Mouse (Mus musculus) erythroblast, embryonic 14.5 days (primary cell): ENCODE results near the gene Plg. TPM values are rescaled to one million over a fixed set of nuclear protein-coding genes. Genes with fewer than 3 reads are reported as not detected.

Experiments
- H3K27me3 ChIP-seq: 2 replicates; pipeline ENCODE4 v1.6.1; 2012; ENCODE audit warnings: inconsistent platforms; ENCODE audit not compliant: control insufficient read depth
- H3K36me3 ChIP-seq: 2 replicates; pipeline ENCODE4 v1.6.1; 2012; ENCODE audit warnings: mild to moderate bottlenecking, inconsistent platforms; ENCODE audit not compliant: control insufficient read depth
- H3K4me1 ChIP-seq: 2 replicates; pipeline ENCODE4 v1.6.1; 2012; ENCODE audit warnings: inconsistent platforms; ENCODE audit not compliant: control insufficient read depth
- H3K4me3 ChIP-seq: replicated peaks from 2 replicates; pipeline ENCODE3; 2012; ENCODE audit warnings: moderate library complexity, mild to moderate bottlenecking, inconsistent platforms
- H3K9me3 ChIP-seq: 2 replicates; pipeline ENCODE4 v1.6.1; 2012; ENCODE audit warnings: low read length, inconsistent platforms, mixed read lengths; ENCODE audit not compliant: control insufficient read depth
- GATA1 ChIP-seq: IDR thresholded peaks from 2 replicates; pipeline ENCODE4 v1.6.1; 2012; ENCODE audit warnings: low read length, inconsistent platforms, mixed read lengths
- TAL1 ChIP-seq: IDR thresholded peaks from 3 replicates; pipeline ENCODE4 v1.6.1; 2012; ENCODE audit warnings: low read length, inconsistent platforms, mixed read lengths
- polyA plus RNA-seq: library from polyadenylated mRNA; stranded (reverse); fragments of >175 nt; gene quantifications from 2 replicates; pipeline ENCODE4 v1.2.3, GENCODE M21; 2012

Plg gene
- polyA plus RNA-seq, 1 experiment, result 0.27 TPM

GRCm38 (mm10) chr17:12431707-12432106 is 53.3 kb downstream of the Plg start:
- peaks cover 4% of the 10 kb centered on the region for H3K4me1 ChIP-seq
- H3K4me3 ChIP-seq, result no peak overlapping the region
- H3K36me3 ChIP-seq, result no peaks in the 10 kb centered on the region
- TF ChIP-seq TAL1, result no peak
- TF ChIP-seq GATA1, result no peak
- no peaks in the 10 kb centered on the region for H3K27me3 ChIP-seq
- H3K9me3 ChIP-seq, result no peaks in the 10 kb centered on the region

DNA sequence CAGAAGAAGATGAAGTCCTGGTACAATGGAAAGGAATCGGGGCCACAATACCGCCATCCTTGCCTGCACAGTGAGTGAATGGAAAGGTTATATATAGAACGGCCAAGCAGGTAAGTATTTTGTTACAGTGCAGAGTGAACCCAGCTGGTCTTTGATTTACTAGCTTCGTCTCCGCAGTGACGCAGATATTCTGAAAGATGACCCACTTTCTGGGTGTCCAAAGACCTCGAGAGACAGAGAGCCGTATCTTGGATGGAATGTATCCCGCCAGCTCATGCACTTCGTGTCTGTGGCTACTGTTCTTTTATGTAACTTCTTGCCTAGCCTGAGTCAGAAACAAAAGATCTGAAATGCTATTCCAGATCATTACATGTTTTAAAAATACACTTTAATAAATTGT is 59.4 kb downstream of the Plg start:
- peaks cover 3% of the 10 kb centered on the region for H3K9me3 ChIP-seq
- H3K27me3 ChIP-seq, result no peaks in the 10 kb centered on the region
- no peak for TF ChIP-seq TAL1
- TF ChIP-seq GATA1, result no peak
- H3K36me3 ChIP-seq, result no peaks in the 10 kb centered on the region
- no peak overlapping the region for H3K4me3 ChIP-seq
- no peaks in the 10 kb centered on the region for H3K4me1 ChIP-seq

- no peaks in the 10 kb centered on the region for H3K27me3 ChIP-seq
Observed at GRCm38 (mm10) chr17:12444561-12444960, 66.2 kb downstream of the Plg start.

DNA sequence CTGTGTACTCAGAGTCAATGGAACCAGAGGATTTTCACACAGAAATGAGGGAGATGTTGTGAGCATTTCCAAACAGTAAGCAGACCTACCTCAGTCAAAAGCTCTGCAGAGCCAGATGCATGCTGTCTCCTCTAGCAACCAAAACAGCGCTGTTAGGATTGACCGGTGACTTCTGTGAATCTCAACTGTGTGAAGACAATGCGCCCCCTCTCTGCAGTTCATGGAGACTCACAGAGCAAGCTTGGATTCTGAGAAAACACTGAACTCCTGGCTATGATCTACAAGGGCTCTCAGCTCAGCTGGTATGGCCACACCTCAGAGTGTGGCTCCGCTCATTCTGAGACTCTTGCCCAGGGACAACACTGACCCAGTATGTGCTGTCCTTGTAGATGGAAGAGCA is 72.8 kb downstream of the Plg start:
- H3K9me3 ChIP-seq, result no peaks in the 10 kb centered on the region
- H3K36me3 ChIP-seq, result no peaks in the 10 kb centered on the region
- TF ChIP-seq TAL1, result no peak
- no peak for TF ChIP-seq GATA1
- H3K4me1 ChIP-seq, result no peaks in the 10 kb centered on the region
- H3K4me3 ChIP-seq, result no peak overlapping the region
- H3K27me3 ChIP-seq, result no peaks in the 10 kb centered on the region

More at GRCm38 (mm10) chr17:12444561-12444960, 66.2 kb downstream of the Plg start:
- no peaks in the 10 kb centered on the region for H3K36me3 ChIP-seq
- H3K4me3 ChIP-seq, result no peak overlapping the region
- no peak for TF ChIP-seq GATA1
- H3K4me1 ChIP-seq, result no peaks in the 10 kb centered on the region
- H3K9me3 ChIP-seq, result peaks cover 3% of the 10 kb centered on the region

DNA sequence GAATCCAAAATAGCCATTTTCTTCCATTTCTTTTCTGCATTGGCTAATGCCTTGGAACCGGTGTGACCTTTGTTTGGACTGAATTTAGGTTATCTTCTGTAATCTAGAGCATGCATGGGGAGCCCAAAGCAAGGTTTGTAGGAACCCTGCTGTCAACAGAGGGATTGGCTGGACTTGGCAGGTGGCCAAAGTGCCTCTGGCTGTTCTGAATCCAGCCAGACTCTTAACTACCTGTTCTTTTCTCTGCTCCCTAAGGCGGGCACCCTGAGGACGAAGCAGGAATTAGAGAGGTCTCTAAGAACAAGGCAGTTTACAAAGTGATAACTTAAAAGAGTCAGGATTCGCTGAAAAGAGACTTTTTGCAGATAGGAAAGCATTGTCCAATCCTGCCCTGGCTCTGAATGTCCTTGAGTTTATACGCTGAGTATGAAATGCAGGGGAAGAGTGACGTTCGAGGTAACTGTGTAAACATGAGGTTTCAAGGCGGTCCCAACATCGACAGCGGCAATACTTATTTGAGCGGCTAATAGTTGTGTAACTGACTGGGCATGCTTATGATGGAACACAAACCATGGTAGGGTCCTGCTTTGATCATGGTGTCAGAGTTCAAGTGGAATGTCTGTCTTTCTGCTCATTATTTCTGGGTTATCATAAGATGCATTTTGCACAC is 74.6 kb downstream of the Plg start:
- H3K27me3 ChIP-seq, result no peaks in the 10 kb centered on the region
- H3K4me3 ChIP-seq, result no peak overlapping the region
- no peaks in the 10 kb centered on the region for H3K36me3 ChIP-seq
- no peaks in the 10 kb centered on the region for H3K4me1 ChIP-seq
- H3K9me3 ChIP-seq, result no peaks in the 10 kb centered on the region
- TF ChIP-seq GATA1, result no peak
- TF ChIP-seq TAL1, result no peak

DNA sequence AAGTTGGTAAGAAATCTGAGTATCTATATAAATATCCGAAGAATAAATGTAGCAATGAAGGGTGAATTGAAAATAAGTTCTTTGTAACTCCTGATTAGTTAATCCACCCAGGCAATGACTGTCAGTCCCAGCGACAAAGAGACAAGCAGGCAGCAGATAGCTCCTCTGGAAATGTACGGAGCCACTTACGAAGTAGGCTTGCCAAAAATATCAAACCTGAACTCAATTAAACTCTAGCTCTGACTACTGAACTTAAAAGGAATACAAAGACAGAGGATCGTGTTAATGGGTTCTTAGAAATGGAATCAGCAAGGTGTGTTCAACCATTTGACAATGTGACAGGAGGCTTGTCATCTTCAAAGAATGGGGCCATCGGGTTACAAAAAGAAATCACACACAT is 75.3 kb downstream of the Plg start:
- Histone ChIP-seq H3K36me3 (no peaks in the 10 kb centered on the region), H3K4me1 (no peaks in the 10 kb centered on the region), H3K9me3 (no peaks in the 10 kb centered on the region), H3K4me3 (no peak overlapping the region), H3K27me3 (no peaks in the 10 kb centered on the region)
- TF ChIP-seq TAL1 (no peak), GATA1 (no peak)

- no peaks in the 10 kb centered on the region for H3K36me3 ChIP-seq
- TF ChIP-seq TAL1 (no peak), GATA1 (no peak)
- no peaks in the 10 kb centered on the region for H3K9me3 ChIP-seq
- H3K4me1 ChIP-seq, result no peaks in the 10 kb centered on the region
- H3K4me3 ChIP-seq, result no peak overlapping the region
- no peaks in the 10 kb centered on the region for H3K27me3 ChIP-seq
Observed at GRCm38 (mm10) chr17:12455143-12455790, 76.9 kb downstream of the Plg start.

- Histone ChIP-seq H3K4me3 (no peak overlapping the region), H3K4me1 (no peaks in the 10 kb centered on the region), H3K9me3 (no peaks in the 10 kb centered on the region; the same call in 1 of the 2 replicates), H3K27me3 (no peaks in the 10 kb centered on the region), H3K36me3 (no peaks in the 10 kb centered on the region)
- TF ChIP-seq GATA1 (no peak), TAL1 (no peak)
Observed at GRCm38 (mm10) chr17:12461168-12461567, 82.8 kb downstream of the Plg start.

DNA sequence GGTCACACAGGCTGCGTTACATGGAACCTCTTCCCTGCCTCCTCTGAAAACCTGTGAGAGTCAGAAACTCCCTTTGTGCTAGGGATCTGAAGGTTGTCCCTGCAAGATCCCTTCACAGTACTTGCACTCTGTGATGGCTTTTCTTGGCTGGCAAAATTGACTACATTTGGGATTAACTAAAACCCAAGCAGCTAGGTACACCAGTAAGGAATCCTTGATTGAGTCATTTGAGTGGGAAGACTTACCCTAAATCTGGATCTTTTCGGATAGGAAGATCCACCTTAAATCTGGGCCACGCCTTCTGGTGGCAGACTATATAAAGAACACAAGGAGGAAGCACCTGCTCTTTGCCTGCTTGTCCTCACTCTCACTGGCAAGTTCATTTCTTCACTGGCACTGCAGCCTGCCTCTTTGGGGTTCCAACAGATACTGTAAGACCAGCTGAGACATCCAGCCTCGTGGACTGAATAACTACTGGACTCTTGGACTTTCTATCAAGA is 88.1 kb downstream of the Plg start:
- Histone ChIP-seq H3K9me3 (no peaks in the 10 kb centered on the region), H3K27me3 (no peaks in the 10 kb centered on the region), H3K4me3 (no peak overlapping the region), H3K4me1 (no peaks in the 10 kb centered on the region), H3K36me3 (no peaks in the 10 kb centered on the region)
- TF ChIP-seq TAL1, result no peak
- TF ChIP-seq GATA1, result no peak

DNA sequence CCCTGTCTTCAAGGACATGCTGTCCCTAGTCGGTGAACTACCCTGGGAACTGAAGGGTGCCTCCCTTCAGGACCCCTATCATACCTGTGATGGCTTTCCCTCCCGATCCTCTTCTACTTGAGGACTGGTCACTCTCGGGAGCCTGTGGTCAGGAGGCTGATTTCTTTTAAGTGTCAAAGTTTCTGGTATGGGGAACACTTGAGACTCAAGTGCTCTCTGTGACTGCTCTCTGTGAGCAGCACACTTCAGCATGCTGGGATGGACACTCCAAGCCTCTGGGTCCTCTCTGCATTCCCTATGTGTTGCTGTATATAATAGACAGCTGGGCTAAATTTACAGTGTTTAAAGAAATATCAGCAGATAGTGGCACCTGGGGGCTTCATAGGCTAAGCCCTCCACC is 89.2 kb downstream of the Plg start:
- TF ChIP-seq GATA1 (no peak), TAL1 (no peak)
- Histone ChIP-seq H3K36me3 (no peaks in the 10 kb centered on the region), H3K9me3 (no peaks in the 10 kb centered on the region), H3K27me3 (no peaks in the 10 kb centered on the region), H3K4me3 (no peak overlapping the region), H3K4me1 (no peaks in the 10 kb centered on the region)
